Mouse (Mus musculus): ENCODE measurements at regions not wholly inside any gene's neighbourhood (a gene's known extent, or its start where the extent isn't known, plus 50 kb on each side); places are given as distances from the start of the nearest gene placed in this dataset.

- Histone ChIP-seq H3K9me3 (ENCODE audit: low read depth, low read length) (no peaks in the 10 kb centered on the region), H3K4me2 (no peak overlapping the region), H3K27me3 (ENCODE audit: insufficient read depth, low read length) (no peaks in the 10 kb centered on the region), H3K4me3 (ENCODE audit: low read depth, low read length) (no peak overlapping the region), H3K4me1 (ENCODE audit: insufficient read depth) (no peaks in the 10 kb centered on the region), H3K9ac (no peak overlapping the region), H3K36me3 (ENCODE audit: insufficient read depth) (no peaks in the 10 kb centered on the region), H3K27ac (ENCODE audit: low read depth) (no peak overlapping the region)
- DNase-seq (no peak), ATAC-seq (ENCODE audit: insufficient read depth) (no peak; the same call in 1 of the 2 replicates)
- WGBS = 82% methylated on average over 6 of the region's 6 CpGs
- no peak for TF ChIP-seq CTCF (IDR thresholded peaks at IDR 0.05; ENCODE audit: low read depth)
These were observed 613.9 kb upstream of the 2610301B20Rik start for GRCm38 (mm10) chr4:10260351-10260750.

- no peak for DNase-seq
- Histone ChIP-seq H3K27ac (ENCODE audit: low read depth) (no peak overlapping the region), H3K4me1 (ENCODE audit: insufficient read depth) (no peaks in the 10 kb centered on the region), H3K27me3 (ENCODE audit: insufficient read depth, low read length) (no peaks in the 10 kb centered on the region), H3K9me3 (ENCODE audit: low read depth, low read length) (no peaks in the 10 kb centered on the region), H3K4me2 (no peak overlapping the region), H3K36me3 (ENCODE audit: insufficient read depth) (no peaks in the 10 kb centered on the region), H3K9ac (no peak overlapping the region), H3K4me3 (ENCODE audit: low read depth, low read length) (no peak overlapping the region)
- no peak for TF ChIP-seq CTCF (IDR thresholded peaks at IDR 0.05; ENCODE audit: low read depth)
- ATAC-seq (ENCODE audit: insufficient read depth) = no peak
- 48% methylated on average over 2 of the region's 2 CpGs for WGBS
These were observed 608.4 kb upstream of the 2610301B20Rik start for GRCm38 (mm10) chr4:10265942-10266341.

GRCm38 (mm10) chr4:10285562-10285961 lies 588.7 kb upstream of the 2610301B20Rik start:
- WGBS = 20% methylated on average over 2 of the region's 2 CpGs
- Histone ChIP-seq H3K9me3 (ENCODE audit: low read depth, low read length) (no peaks in the 10 kb centered on the region), H3K4me3 (ENCODE audit: low read depth, low read length) (no peak overlapping the region), H3K27me3 (ENCODE audit: insufficient read depth, low read length) (no peaks in the 10 kb centered on the region), H3K36me3 (ENCODE audit: insufficient read depth) (no peaks in the 10 kb centered on the region), H3K4me1 (ENCODE audit: insufficient read depth) (no peaks in the 10 kb centered on the region), H3K4me2 (no peak overlapping the region), H3K9ac (no peak overlapping the region), H3K27ac (ENCODE audit: low read depth) (no peak overlapping the region)
- ATAC-seq (ENCODE audit: insufficient read depth) = peak; percentile 96
- no peak for TF ChIP-seq CTCF (IDR thresholded peaks at IDR 0.05; ENCODE audit: low read depth)
- DNase-seq = peak; percentile 87

GRCm38 (mm10) chr4:10290326-10290725 lies 584.0 kb upstream of the 2610301B20Rik start:
- no peaks in the 10 kb centered on the region for H3K27me3 ChIP-seq (ENCODE audit: insufficient read depth, low read length)
- no peak overlapping the region for H3K4me2 ChIP-seq
- 77% methylated on average over 3 of the region's 3 CpGs for WGBS
- ATAC-seq (ENCODE audit: insufficient read depth) (no peak), DNase-seq (peak; percentile 62)
- H3K36me3 ChIP-seq (ENCODE audit: insufficient read depth) = no peaks in the 10 kb centered on the region
- H3K4me1 ChIP-seq (ENCODE audit: insufficient read depth) = no peaks in the 10 kb centered on the region
- peak; percentile 26 for TF ChIP-seq CTCF (IDR thresholded peaks at IDR 0.05; ENCODE audit: low read depth)
- no peak overlapping the region for H3K9ac ChIP-seq
- H3K27ac ChIP-seq (ENCODE audit: low read depth) = no peak overlapping the region
- H3K9me3 ChIP-seq (ENCODE audit: low read depth, low read length) = no peaks in the 10 kb centered on the region
- H3K4me3 ChIP-seq (ENCODE audit: low read depth, low read length) = no peak overlapping the region

- WGBS = 57% methylated on average over 4 of the region's 4 CpGs
- Histone ChIP-seq H3K4me2 (no peak overlapping the region), H3K27ac (ENCODE audit: low read depth) (no peak overlapping the region), H3K4me1 (ENCODE audit: insufficient read depth) (no peaks in the 10 kb centered on the region), H3K4me3 (ENCODE audit: low read depth, low read length) (no peak overlapping the region), H3K9ac (no peak overlapping the region), H3K9me3 (ENCODE audit: low read depth, low read length) (no peaks in the 10 kb centered on the region), H3K27me3 (ENCODE audit: insufficient read depth, low read length) (no peaks in the 10 kb centered on the region), H3K36me3 (ENCODE audit: insufficient read depth) (no peaks in the 10 kb centered on the region)
- ATAC-seq (ENCODE audit: insufficient read depth) = no peak
- DNase-seq = no peak
- TF ChIP-seq CTCF (IDR thresholded peaks at IDR 0.05; ENCODE audit: low read depth) = no peak
These were observed 579.2 kb upstream of the 2610301B20Rik start for GRCm38 (mm10) chr4:10295012-10295530.

- ATAC-seq (ENCODE audit: insufficient read depth) = no peak
- 68% methylated on average over 1 of the region's 1 CpGs for WGBS
These were observed 578.1 kb upstream of the 2610301B20Rik start for GRCm38 (mm10) chr4:10296220-10296619.

GRCm38 (mm10) chr4:10311886-10312285 lies 562.4 kb upstream of the 2610301B20Rik start:
- Histone ChIP-seq H3K9me3 (ENCODE audit: low read depth, low read length) (no peaks in the 10 kb centered on the region), H3K36me3 (ENCODE audit: insufficient read depth) (no peaks in the 10 kb centered on the region), H3K27ac (ENCODE audit: low read depth) (no peak overlapping the region), H3K27me3 (ENCODE audit: insufficient read depth, low read length) (no peaks in the 10 kb centered on the region), H3K4me2 (no peak overlapping the region), H3K4me1 (ENCODE audit: insufficient read depth) (no peaks in the 10 kb centered on the region), H3K4me3 (ENCODE audit: low read depth, low read length) (no peak overlapping the region), H3K9ac (no peak overlapping the region)
- TF ChIP-seq CTCF (IDR thresholded peaks at IDR 0.05; ENCODE audit: low read depth) = no peak
- WGBS = 52% methylated on average over 5 of the region's 5 CpGs
- ATAC-seq (ENCODE audit: insufficient read depth) (no peak), DNase-seq (no peak)

More at GRCm38 (mm10) chr4:10296220-10296619, 578.1 kb upstream of the 2610301B20Rik start:
- no peak for DNase-seq
- H3K27ac ChIP-seq (ENCODE audit: low read depth) = no peak overlapping the region
- TF ChIP-seq CTCF (IDR thresholded peaks at IDR 0.05; ENCODE audit: low read depth) = no peak
- no peaks in the 10 kb centered on the region for H3K36me3 ChIP-seq (ENCODE audit: insufficient read depth)
- no peak overlapping the region for H3K4me3 ChIP-seq (ENCODE audit: low read depth, low read length)
- no peak overlapping the region for H3K4me2 ChIP-seq
- no peaks in the 10 kb centered on the region for H3K4me1 ChIP-seq (ENCODE audit: insufficient read depth)
- H3K27me3 ChIP-seq (ENCODE audit: insufficient read depth, low read length) = no peaks in the 10 kb centered on the region
- no peaks in the 10 kb centered on the region for H3K9me3 ChIP-seq (ENCODE audit: low read depth, low read length)
- H3K9ac ChIP-seq = no peak overlapping the region

- TF ChIP-seq CTCF (IDR thresholded peaks at IDR 0.05; ENCODE audit: low read depth) = no peak
- Histone ChIP-seq H3K27me3 (ENCODE audit: insufficient read depth, low read length) (no peaks in the 10 kb centered on the region), H3K4me2 (no peak overlapping the region), H3K4me3 (ENCODE audit: low read depth, low read length) (no peak overlapping the region), H3K9ac (no peak overlapping the region), H3K9me3 (ENCODE audit: low read depth, low read length) (no peaks in the 10 kb centered on the region), H3K4me1 (ENCODE audit: insufficient read depth) (no peaks in the 10 kb centered on the region), H3K36me3 (ENCODE audit: insufficient read depth) (no peaks in the 10 kb centered on the region), H3K27ac (ENCODE audit: low read depth) (no peak overlapping the region)
- ATAC-seq (ENCODE audit: insufficient read depth) = no peak
- DNase-seq = no peak
- 57% methylated on average over 4 of the region's 4 CpGs for WGBS
These were observed 559.2 kb upstream of the 2610301B20Rik start for GRCm38 (mm10) chr4:10315144-10315543.

Measured in lung, embryonic 14.5 days (tissue).